Mouse (Mus musculus) forebrain, postnatal 0 days (tissue): ENCODE measurements around the gene Cacna1e. TPM values are rescaled to one million over a fixed set of nuclear protein-coding genes. Genes with fewer than 3 reads are reported as not detected.

Experiments used
- ATAC-seq: fragments of 200-750 bp; cut with Nextera tagmentation; 2 replicates; pipeline ENCODE4 v1.8.0; 2017; ENCODE audit warnings: mild to moderate bottlenecking, moderate library complexity
- DNase-seq: peaks from one replicate; pipeline ENCODE4 v3.0.0-alpha.2; 2015
- H3K27ac ChIP-seq: fragments of 300-500 bp; sonication (generic); 2 replicates; pipeline ENCODE4 v1.5.1; 2014; ENCODE audit warnings: low read depth, mild to moderate bottlenecking, antibody characterized with exemption, low read length, moderate library complexity, mixed read lengths
- H3K27me3 ChIP-seq: fragments of 300-500 bp; sonication (generic); 2 replicates; pipeline ENCODE4 v1.6.1; 2014; ENCODE audit warnings: mild to moderate bottlenecking, low read length, mixed read lengths; ENCODE audit not compliant: insufficient read depth
- H3K36me3 ChIP-seq: fragments of 300-500 bp; sonication (generic); 2 replicates; pipeline ENCODE4 v1.6.1; 2014; ENCODE audit warnings: mild to moderate bottlenecking, moderate library complexity; ENCODE audit not compliant: insufficient read depth
- H3K4me1 ChIP-seq: fragments of 300-500 bp; sonication (generic); 2 replicates; pipeline ENCODE4 v1.6.1; 2014; ENCODE audit warnings: antibody characterized with exemption; ENCODE audit not compliant: insufficient read depth
- H3K4me2 ChIP-seq: fragments of 300-500 bp; sonication (generic); 2 replicates; pipeline ENCODE4 v1.6.1; 2014; ENCODE audit warnings: low read depth, mild to moderate bottlenecking, moderate library complexity
- H3K4me3 ChIP-seq: fragments of 300-500 bp; sonication (generic); 2 replicates; pipeline ENCODE4 v1.5.1; 2014; ENCODE audit warnings: low read depth, low read length, mixed read lengths
- H3K9ac ChIP-seq: fragments of 300-500 bp; sonication (generic); 2 replicates; pipeline ENCODE4 v1.6.1; 2014; ENCODE audit warnings: mild to moderate bottlenecking
- H3K9me3 ChIP-seq: fragments of 300-500 bp; sonication (generic); 2 replicates; pipeline ENCODE4 v1.6.1; 2016; ENCODE audit warnings: low read length
- CTCF ChIP-seq: sonication (generic); IDR thresholded peaks from 2 replicates; pipeline ENCODE4 v1.5.1; 2016; ENCODE audit warnings: antibody characterized with exemption, control low read depth, low read depth
- WGBS: fragments of 180-500 bp; shearing (Covaris S2); extraction: QIAGEN DNeasy Blood & Tissue Kit; methylation state at CpG from one replicate; pipeline ENCODE4 v1.1.7; 2014; 5-methylcytosine and 5-hydroxymethylcytosine counted together
- polyA plus RNA-seq: library from polyadenylated mRNA; unstranded; fragments of >200 nt; fragmentation: Nextera tagmentation; extraction: Ambion mirVana; gene quantifications from 2 replicates; pipeline ENCODE4 v1.2.1, GENCODE M21; 2015
- total RNA-seq: library from RNA; depleted of rRNA; stranded (reverse); fragments of >200 nt; gene quantifications from 2 replicates; pipeline ENCODE4 v1.2.3, GENCODE M21; 2014

Gene Cacna1e
- total and polyA plus RNA-seq, 2 experiments from 2014 or later = 7.2 to 74.0 TPM

GRCm38 (mm10) chr1:154520715-154521114 is 363.6 kb downstream of the Cacna1e start:
- no peak for DNase-seq

GRCm38 (mm10) chr1:154515350-154515749 is 369.0 kb downstream of the Cacna1e start:
- Histone ChIP-seq H3K27ac (no peak overlapping the region), H3K9ac (no peak overlapping the region), H3K4me1 (no peaks in the 10 kb centered on the region), H3K27me3 (no peaks in the 10 kb centered on the region), H3K36me3 (no peaks in the 10 kb centered on the region), H3K4me3 (no peak overlapping the region), H3K4me2 (no peak overlapping the region), H3K9me3 (no peaks in the 10 kb centered on the region)
- no peak for TF ChIP-seq CTCF
- whole genome bisulfite sequencing = 98% methylated on average over 2 of the region's 2 CpGs
- no peak for DNase-seq
- no peak for ATAC-seq

More at GRCm38 (mm10) chr1:154520715-154521114, 363.6 kb downstream of the Cacna1e start:
- H3K27me3 ChIP-seq = no peaks in the 10 kb centered on the region
- no peak overlapping the region for H3K4me2 ChIP-seq
- H3K9me3 ChIP-seq = no peaks in the 10 kb centered on the region
- no peak overlapping the region for H3K9ac ChIP-seq
- no peak overlapping the region for H3K27ac ChIP-seq
- WGBS = 66% methylated on average over 2 of the region's 2 CpGs
- H3K36me3 ChIP-seq = no peaks in the 10 kb centered on the region
- ATAC-seq = no peak
- no peak overlapping the region for H3K4me3 ChIP-seq
- TF ChIP-seq CTCF = no peak
- no peaks in the 10 kb centered on the region for H3K4me1 ChIP-seq

- Histone ChIP-seq H3K4me2 (no peak overlapping the region), H3K27me3 (no peaks in the 10 kb centered on the region), H3K4me1 (no peaks in the 10 kb centered on the region), H3K9me3 (no peaks in the 10 kb centered on the region), H3K4me3 (no peak overlapping the region), H3K36me3 (no peaks in the 10 kb centered on the region), H3K27ac (no peak overlapping the region), H3K9ac (no peak overlapping the region)
- no peak for TF ChIP-seq CTCF
- no peak for DNase-seq
- ATAC-seq = no peak
These were observed 372.6 kb downstream of the Cacna1e start for GRCm38 (mm10) chr1:154511736-154512135.

GRCm38 (mm10) chr1:154504005-154504404 is 380.3 kb downstream of the Cacna1e start:
- no peak overlapping the region for H3K9ac ChIP-seq
- H3K4me3 ChIP-seq = no peak overlapping the region
- H3K4me2 ChIP-seq = no peak overlapping the region
- H3K4me1 ChIP-seq = peaks cover 15% of the 10 kb centered on the region
- peak; percentile 30 for DNase-seq
- WGBS = 35% methylated on average over 4 of the region's 4 CpGs
- peak; percentile 82 for ATAC-seq
- H3K27me3 ChIP-seq = no peaks in the 10 kb centered on the region
- no peak for TF ChIP-seq CTCF
- H3K9me3 ChIP-seq = no peaks in the 10 kb centered on the region
- no peaks in the 10 kb centered on the region for H3K36me3 ChIP-seq
- no peak overlapping the region for H3K27ac ChIP-seq

GRCm38 (mm10) chr1:154500869-154501268 is 383.4 kb downstream of the Cacna1e start:
- no peak overlapping the region for H3K4me2 ChIP-seq
- no peaks in the 10 kb centered on the region for H3K36me3 ChIP-seq
- WGBS = 54% methylated on average over 5 of the region's 5 CpGs
- no peak overlapping the region for H3K9ac ChIP-seq
- no peak overlapping the region for H3K4me3 ChIP-seq
- no peak for TF ChIP-seq CTCF
- DNase-seq (no peak), ATAC-seq (no peak)
- H3K27ac ChIP-seq = peak overlapping the region; percentile 57; the same call in 1 of the 2 replicates
- H3K9me3 ChIP-seq = no peaks in the 10 kb centered on the region
- peaks cover 15% of the 10 kb centered on the region for H3K4me1 ChIP-seq
- no peaks in the 10 kb centered on the region for H3K27me3 ChIP-seq

- peak overlapping the region; percentile 57; the same call in 1 of the 2 replicates for H3K27ac ChIP-seq
- no peak overlapping the region for H3K4me3 ChIP-seq
- TF ChIP-seq CTCF = no peak
- ATAC-seq (peak; percentile 84), DNase-seq (peak; percentile 66)
- no peak overlapping the region for H3K4me2 ChIP-seq
- no peak overlapping the region for H3K9ac ChIP-seq
- no peaks in the 10 kb centered on the region for H3K9me3 ChIP-seq
- WGBS = 14% methylated on average over 3 of the region's 3 CpGs
- no peaks in the 10 kb centered on the region for H3K27me3 ChIP-seq
- no peaks in the 10 kb centered on the region for H3K36me3 ChIP-seq
- peaks cover 15% of the 10 kb centered on the region for H3K4me1 ChIP-seq
These were observed 384.0 kb downstream of the Cacna1e start for GRCm38 (mm10) chr1:154500187-154500866.

- H3K9ac ChIP-seq = no peak overlapping the region
- no peaks in the 10 kb centered on the region for H3K27me3 ChIP-seq
- no peak for TF ChIP-seq CTCF
- H3K4me1 ChIP-seq = peaks cover 15% of the 10 kb centered on the region
- no peak overlapping the region for H3K4me2 ChIP-seq
- DNase-seq (peak; percentile 18), ATAC-seq (peak; percentile 23; the same call in 1 of the 2 replicates)
- H3K4me3 ChIP-seq = no peak overlapping the region
- H3K27ac ChIP-seq = no peak overlapping the region
- no peaks in the 10 kb centered on the region for H3K9me3 ChIP-seq
- whole genome bisulfite sequencing = 66% methylated on average over 4 of the region's 4 CpGs
- H3K36me3 ChIP-seq = no peaks in the 10 kb centered on the region
These were observed 385.5 kb downstream of the Cacna1e start for GRCm38 (mm10) chr1:154498821-154499220.
